Comparison of ENCODE assay signal across 11 mouse cellular contexts in genomic region chr16:37853279-37853678, GRCm38 (mm10). TPM values are rescaled to one million over a fixed set of nuclear protein-coding genes. Genes with fewer than 3 reads are reported as not detected.
DNase-seq lines count a peak whose midpoint lies in the region; ATAC-seq and TF ChIP-seq lines count a peak whose summit lies in the region.
"Had no signal": no experiment of that assay in that cellular context is flagged by ENCODE, and none has a peak within 500 bp of the region (broad histone marks: within the 10 kb centered on the region; RNA-seq: fewer than 3 reads in every experiment).

No protein-coding gene starts in this region.

- H3K9ac ChIP-seq in heart, embryonic 12.5 days, result no peak overlapping the region
- H3K9ac ChIP-seq in heart, adult 2 months (ENCODE audit: low read depth, low read length), result no peak overlapping the region
- H3K9ac ChIP-seq: liver, embryonic 12.5 days had no signal

- no peak overlapping the region for H3K4me2 ChIP-seq in heart, embryonic 12.5 days
- H3K4me2 ChIP-seq: liver, embryonic 12.5 days had no signal

- H3K27ac ChIP-seq in heart, embryonic 12.5 days (ENCODE audit: poor library complexity, severe bottlenecking), result 0 out of 2 replicates have a peak overlapping the region, but pooled peaks have one; percentile 25
- no peak overlapping the region for H3K27ac ChIP-seq in heart, adult 2 months
- H3K27ac ChIP-seq: liver, embryonic 12.5 days had no signal

- H3K4me1 ChIP-seq in heart, embryonic 12.5 days (replicated peaks), result peaks cover 44% of the 10 kb centered on the region
- peaks cover 12% of the 10 kb centered on the region for H3K4me1 ChIP-seq in heart, adult 2 months (ENCODE audit: control insufficient read depth, insufficient read depth, low read length)

- no peak overlapping the region for H3K4me3 ChIP-seq in heart, embryonic 12.5 days
- H3K4me3 ChIP-seq in heart, adult 2 months, result no peak overlapping the region
- H3K4me3 ChIP-seq: liver, embryonic 12.5 days had no signal

- no peak for TF ChIP-seq EP300 in heart, adult 2 months (IDR thresholded peaks at IDR 0.05; ENCODE audit: insufficient read depth, low read depth, low read length)

- no peaks in the 10 kb centered on the region for H3K9me3 ChIP-seq in heart, embryonic 12.5 days (replicated peaks)
- H3K9me3 ChIP-seq: liver, embryonic 12.5 days had no signal

- TF ChIP-seq POLR2A in heart, adult 2 months (IDR thresholded peaks at IDR 0.05; ENCODE audit: insufficient read depth, low read depth, low read length), result no peak

- no peak for ATAC-seq in heart, embryonic 12.5 days (ENCODE audit: insufficient number of reproducible peaks, low FRiP score)
- ATAC-seq in megakaryocyte, adult 5-6 weeks (ENCODE audit: poor library complexity, severe bottlenecking), result no peak
- ATAC-seq: liver, embryonic 12.5 days had no signal

- 65% methylated on average over 9 of the region's 9 CpGs for WGBS in heart, embryonic 12.5 days
- 30% methylated on average over 9 of the region's 9 CpGs for WGBS in heart, adult 2 months

- DNase-seq in heart, adult 2 months, result no peak
- peak; percentile 46 for DNase-seq in kidney, adult 9 months
- no peak for DNase-seq in kidney, adult 11 months
- peak; percentile 73 for DNase-seq in 3T3-L1 (ENCODE audit: low read depth, low spot score)
- DNase-seq in NIH3T3 (ENCODE audit: low read depth), result peak; percentile 77
- no peak for DNase-seq in cerebellum, adult 11 months

- H3K36me3 ChIP-seq in heart, embryonic 12.5 days, result no peaks in the 10 kb centered on the region
- peaks cover 5% of the 10 kb centered on the region for H3K36me3 ChIP-seq in heart, adult 2 months (ENCODE audit: control insufficient read depth, insufficient read depth, low read length)
- H3K36me3 ChIP-seq: liver, embryonic 12.5 days had no signal

- H3K79me2 ChIP-seq in heart, adult 2 months (replicated peaks; ENCODE audit: control insufficient read depth, insufficient read depth, low read length), result no peaks in the 10 kb centered on the region

- H3K27me3 ChIP-seq in heart, embryonic 12.5 days (replicated peaks), result no peaks in the 10 kb centered on the region
- no peaks in the 10 kb centered on the region for H3K27me3 ChIP-seq in heart, adult 2 months (ENCODE audit: control insufficient read depth, insufficient read depth, low read length)
- H3K27me3 ChIP-seq: liver, embryonic 12.5 days had no signal

- intact Hi-C loops in heart, adult 2 months (cut with DNase I), result loop anchor here (2.0 to 5.0 kb wide), 2 partner anchors 14 to 36 kb away; no protein-coding TSS in a partner anchor

- no peak for TF ChIP-seq CTCF in heart, adult 2 months (IDR thresholded peaks at IDR 0.05)

RNA-seq across cellular contexts. Expression of gene Gm36028, which starts 7.7 kb away (rescaled TPM):
- 0.51 and 0.89 TPM in 2 replicates for polyA plus RNA-seq in heart, embryonic 12.5 days (2016; fragmentation: Nextera tagmentation; extraction: Ambion mirVana)
- total RNA-seq in heart, adult 2 months (2021), result 1 to 10 TPM; 1.0 TPM
- polyA plus RNA-seq in heart, adult 2 months (2012; rRNA removed), result 0.10 and 0.35 TPM in 2 replicates
- not detected in 2 replicates for total RNA-seq in megakaryocyte, adult 5-6 weeks (2015)
- not detected in 2 replicates for total RNA-seq in megakaryocyte, adult 5-6 weeks (2017)
- total RNA-seq: hematopoietic stem cell, adult 5-6 weeks had no signal
- polyA plus RNA-seq: liver, embryonic 12.5 days; spleen, adult 2 months had no signal

RNA-seq across cellular contexts. Expression of gene Lrrc58, which starts 14.9 kb away (rescaled TPM):
- polyA plus RNA-seq in heart, embryonic 12.5 days (2016; fragmentation: Nextera tagmentation; extraction: Ambion mirVana), result 53.6 and 56.5 TPM in 2 replicates
- total RNA-seq in heart, adult 2 months (2021), result 10 to 100 TPM; 64.4 to 83.5 TPM
- 11.8 and 21.1 TPM in 2 replicates for polyA plus RNA-seq in heart, adult 2 months (2012; rRNA removed)
- 33.6 and 38.4 TPM in 2 replicates for total RNA-seq in megakaryocyte, adult 5-6 weeks (2015)
- 23.0 and 27.4 TPM in 2 replicates for total RNA-seq in megakaryocyte, adult 5-6 weeks (2017)

Comparison
In these comparisons a context has a peak if more than half of its experiments do, and no peak if none do; other contexts are left out.
1. DNase-seq: peak in kidney, adult 9 months (single experiment), 3T3-L1 (single experiment) and NIH3T3 (single experiment); none in heart, adult 2 months (0 of 2), kidney, adult 11 months (single experiment) and cerebellum, adult 11 months (single experiment).